Mouse (Mus musculus): ENCODE results near the gene Ifi205. TPM values are rescaled to one million over a fixed set of nuclear protein-coding genes. Genes with fewer than 3 reads are reported as not detected.

Ifi205 gene
- polyA plus RNA-seq (2012; rRNA removed): 0.90 and 1.9 TPM in 2 replicates

GRCm38 (mm10) chr1:174031698-174032097 is at the start of gene Ifi205:
TSS of gene Ifi205 (minus strand) at chr1:174031810.

GRCm38 (mm10) chr1:174066305-174066704 is 34.7 kb upstream of the Ifi205 start, which contains the start of gene Olfr430:
TSS of gene Olfr430 (plus strand) at chr1:174066605.

GRCm38 (mm10) chr1:174048893-174049292 is 17.3 kb upstream of the Ifi205 start, which contains the start of gene Olfr432:
TSS of gene Olfr432 (plus strand) at chr1:174049205.

GRCm38 (mm10) chr1:174040523-174041177 is 9.0 kb upstream of the Ifi205 start, which contains the start of gene Olfr433:
TSS of gene Olfr433 (plus strand) at chr1:174040705.

GRCm38 (mm10) chr1:173982694-173983305 is 48.8 kb downstream of the Ifi205 start, which contains the start of gene Ifi202b:
TSS of gene Ifi202b (minus strand) at chr1:173982744.

Other genes with a start within 250 kb of the Ifi205 start
- 1.7 and 2.5 TPM in 2 replicates for gene Ifi211, start 118.8 kb downstream of the Ifi205 start, polyA plus RNA-seq (2012; rRNA removed)
- gene Mndal, start 89.3 kb downstream of the Ifi205 start, polyA plus RNA-seq (2012; rRNA removed): 2.3 TPM in 2 replicates
- gene Ifi203, start 89.1 kb downstream of the Ifi205 start, polyA plus RNA-seq (2012; rRNA removed): 1.8 and 2.2 TPM in 2 replicates
- gene Ifi202b, start 49.1 kb downstream of the Ifi205 start, polyA plus RNA-seq (2012; rRNA removed): 0.08 TPM in 1 of 2 replicates, not detected in the other
- gene Olfr433, start 8.9 kb upstream of the Ifi205 start, polyA plus RNA-seq (2012; rRNA removed): not detected in 2 replicates
- gene Olfr432, start 17.4 kb upstream of the Ifi205 start, polyA plus RNA-seq (2012; rRNA removed): not detected in 2 replicates
- gene Olfr430, start 34.8 kb upstream of the Ifi205 start, polyA plus RNA-seq (2012; rRNA removed): not detected in 2 replicates
- gene Olfr429, start 52.5 kb upstream of the Ifi205 start, polyA plus RNA-seq (2012; rRNA removed): not detected in 2 replicates
- not detected in 2 replicates for gene Olfr427, start 65.1 kb upstream of the Ifi205 start, polyA plus RNA-seq (2012; rRNA removed)
- not detected in 2 replicates for gene Olfr231, start 89.4 kb upstream of the Ifi205 start, polyA plus RNA-seq (2012; rRNA removed)
- not detected in 2 replicates for gene Olfr424, start 99.7 kb upstream of the Ifi205 start, polyA plus RNA-seq (2012; rRNA removed)
- not detected in 2 replicates for gene Olfr420, start 123.8 kb upstream of the Ifi205 start, polyA plus RNA-seq (2012; rRNA removed)
- 0.07 and 0.13 TPM in 2 replicates for gene Spta1, start 141.0 kb upstream of the Ifi205 start, polyA plus RNA-seq (2012; rRNA removed)
- not detected in 2 replicates for gene Olfr419, start 220.3 kb upstream of the Ifi205 start, polyA plus RNA-seq (2012; rRNA removed)

Data from central nervous system, embryonic 14 days (tissue).